Mouse (Mus musculus): ENCODE data around the gene Pgm5.

DNA sequence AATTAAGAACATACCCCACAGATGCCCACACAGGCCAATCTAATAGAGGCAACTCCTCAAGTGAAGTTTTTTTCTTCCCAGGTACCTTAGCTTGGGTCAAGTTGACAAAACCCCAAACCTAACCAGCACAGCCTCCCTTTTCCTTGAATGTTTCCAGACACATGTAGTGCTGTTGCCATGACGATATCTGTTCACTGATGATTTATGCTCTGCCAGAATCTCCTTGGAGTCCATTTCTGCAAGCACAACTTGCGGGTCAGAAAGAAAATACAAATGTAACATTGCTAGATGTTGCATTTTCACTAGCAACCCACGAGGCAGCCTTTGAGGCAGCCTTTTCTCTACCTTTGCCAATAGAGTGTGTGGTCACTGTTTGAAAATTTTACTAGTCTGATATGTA, 194.1 kb downstream of the Pgm5 start:
- TF ChIP-seq ZNF384 (IDR thresholded peaks at IDR 0.05; ENCODE audit: low read depth, low read length) (no peak), MAFK (IDR thresholded peaks at IDR 0.05; ENCODE audit: insufficient read depth, low read depth, low read length) (no peak)

All from ES-E14 (cell line).